Mouse (Mus musculus) adrenal gland, postnatal 36 days (tissue): ENCODE results near the gene Rbp4. TPM values are rescaled to one million over a fixed set of nuclear protein-coding genes. Genes with fewer than 3 reads are reported as not detected.
A peak's percentile ranks its signal among the peaks of the same experiment; 100 is the strongest.

ENCODE experiments used
- DNase-seq, 2 experiments: peaks; one replicate each; pipeline ENCODE4 v3.0.0; 2021; ENCODE audit warnings: mixed read lengths in 1 of 2
- total RNA-seq, 2 experiments: library from RNA; stranded (reverse); gene quantifications; 2 replicates each; pipeline ENCODE4 v1.2.3; 2021

Rbp4 gene
- total RNA-seq, 2 experiments from 2014 or later = 34.5 to 39.5 TPM

GRCm38 (mm10) chr19:38091512-38091985, 33.5 kb downstream of the Rbp4 start:
- DNase-seq = no peak

- DNase-seq = peak in 1 of 2 experiments; percentile 22
Observed at GRCm38 (mm10) chr19:38089358-38089757, 35.7 kb downstream of the Rbp4 start.

- peak; percentile 39 to 51 for DNase-seq
Observed at GRCm38 (mm10) chr19:38086948-38087551, 38.0 kb downstream of the Rbp4 start.

GRCm38 (mm10) chr19:38085841-38086240, 39.2 kb downstream of the Rbp4 start:
- no peak for DNase-seq

- DNase-seq = no peak
Observed at GRCm38 (mm10) chr19:38082931-38083525, 42.1 kb downstream of the Rbp4 start.

GRCm38 (mm10) chr19:38081361-38081760, 43.7 kb downstream of the Rbp4 start:
- DNase-seq = no peak

GRCm38 (mm10) chr19:38077851-38078540, 47.1 kb downstream of the Rbp4 start:
- DNase-seq = no peak

- peak; percentile 50 to 56 for DNase-seq
Observed at GRCm38 (mm10) chr19:38076251-38076650, 48.8 kb downstream of the Rbp4 start.

GRCm38 (mm10) chr19:38075051-38075450, 50.0 kb downstream of the Rbp4 start:
- DNase-seq = no peak

- no peak for DNase-seq
Observed at GRCm38 (mm10) chr19:38073226-38073625, 51.9 kb downstream of the Rbp4 start.

Other genes with a start within 250 kb of the Rbp4 start
- gene Myof, start 81.7 kb downstream of the Rbp4 start, total RNA-seq = 10 to 100 TPM; 33.4 to 59.2 TPM
- gene Cep55, start 70.3 kb downstream of the Rbp4 start, total RNA-seq = 1 to 10 TPM; 2.2 to 2.5 TPM
- 10 to 100 TPM in 1 of 2 experiments, 1 to 10 TPM in 1; 2.5 to 10.4 TPM for gene Ffar4, start 28.2 kb downstream of the Rbp4 start, total RNA-seq
- not detected for gene Pde6c, start 7.5 kb upstream of the Rbp4 start, total RNA-seq
- gene Fra10ac1, start 98.9 kb upstream of the Rbp4 start, total RNA-seq = 10 to 100 TPM; 13.4 to 13.7 TPM
- gene Lgi1, start 139.3 kb upstream of the Rbp4 start, total RNA-seq = under 1 TPM; 0.56 to 0.99 TPM